Mouse (Mus musculus): ENCODE measurements around the gene Dnal1.

- no peak for TF ChIP-seq EP300 (IDR thresholded peaks at IDR 0.05)
- no peak for TF ChIP-seq CTCF (IDR thresholded peaks at IDR 0.05)
Measured at GRCm38 (mm10) chr12:84064621-84065020, 49.5 kb upstream of the Dnal1 start.
